Mouse (Mus musculus): ENCODE measurements around the gene Nf1. TPM values are rescaled to one million over a fixed set of nuclear protein-coding genes. Genes with fewer than 3 reads are reported as not detected.
A peak's percentile ranks its signal among the peaks of the same experiment; 100 is the strongest.

Gene Nf1
- total and polyA plus RNA-seq, 2 experiments from 2014 or later = 3.5 to 20.1 TPM

DNA sequence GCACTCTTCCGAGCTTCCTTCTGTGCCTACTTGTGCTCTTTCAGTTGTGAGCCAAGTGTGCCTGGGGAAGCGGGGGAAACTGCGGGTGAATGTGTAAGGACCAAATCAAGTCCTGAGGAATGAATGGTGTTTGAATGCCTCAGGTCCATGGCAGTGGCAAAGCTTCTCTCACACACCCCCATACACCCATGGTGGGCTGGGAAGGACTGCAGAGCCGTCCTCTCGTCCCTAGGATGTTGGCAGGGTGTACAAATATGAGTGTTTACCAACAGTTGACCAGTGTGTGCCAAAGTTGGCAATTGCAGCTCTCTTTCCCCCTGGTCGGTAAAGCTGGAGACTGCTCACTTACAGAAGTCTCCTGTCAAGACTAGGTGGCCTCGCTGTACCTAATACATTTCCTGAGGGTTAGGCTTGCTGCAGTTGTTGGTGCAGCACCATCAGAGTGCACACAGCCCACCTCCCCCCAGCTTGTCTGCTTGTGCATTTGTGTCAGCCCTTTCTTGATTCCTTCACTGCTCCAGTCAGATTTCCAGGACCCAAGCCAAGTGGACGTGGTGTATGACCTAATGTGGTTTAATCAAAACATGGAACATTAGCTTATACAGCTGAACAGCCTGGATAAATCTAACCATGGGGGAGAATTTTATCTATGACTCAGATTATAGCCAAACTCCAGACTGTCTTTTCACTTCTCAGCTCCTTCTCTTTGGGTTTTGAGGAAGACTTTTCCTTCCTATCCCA lies 194.6 kb downstream of the Nf1 start:
- peaks cover 32% of the 10 kb centered on the region for H3K36me3 ChIP-seq (replicated peaks; ENCODE audit: control insufficient read depth, insufficient read depth, low read length)
- H3K4me3 ChIP-seq (ENCODE audit: low read depth, low read length) = no peak overlapping the region
- no peak for TF ChIP-seq EP300 (IDR thresholded peaks at IDR 0.05; ENCODE audit: low read depth)
- no peak for TF ChIP-seq CTCF (IDR thresholded peaks at IDR 0.05; ENCODE audit: low read depth)
- DNase-seq (ENCODE audit: low spot score) (peak; percentile 78), ATAC-seq (ENCODE audit: insufficient read depth, low read depth) (peak; percentile 71)
- 64% methylated on average over 8 of the region's 8 CpGs for WGBS
- H3K4me2 ChIP-seq (ENCODE audit: low read depth, low read length) = no peak overlapping the region
- peak overlapping the region; percentile 38; the same call in 1 of the 2 replicates for H3K27ac ChIP-seq (ENCODE audit: low read depth)
- no peak overlapping the region for H3K9ac ChIP-seq (replicated peaks; ENCODE audit: low read depth, low read length)
- H3K4me1 ChIP-seq (ENCODE audit: control insufficient read depth, insufficient read depth) = peaks cover 13% of the 10 kb centered on the region
- no peaks in the 10 kb centered on the region for H3K9me3 ChIP-seq (replicated peaks; ENCODE audit: control insufficient read depth, low read length)
- no peaks in the 10 kb centered on the region for H3K27me3 ChIP-seq (ENCODE audit: control insufficient read depth, insufficient read depth, low read length)

DNA sequence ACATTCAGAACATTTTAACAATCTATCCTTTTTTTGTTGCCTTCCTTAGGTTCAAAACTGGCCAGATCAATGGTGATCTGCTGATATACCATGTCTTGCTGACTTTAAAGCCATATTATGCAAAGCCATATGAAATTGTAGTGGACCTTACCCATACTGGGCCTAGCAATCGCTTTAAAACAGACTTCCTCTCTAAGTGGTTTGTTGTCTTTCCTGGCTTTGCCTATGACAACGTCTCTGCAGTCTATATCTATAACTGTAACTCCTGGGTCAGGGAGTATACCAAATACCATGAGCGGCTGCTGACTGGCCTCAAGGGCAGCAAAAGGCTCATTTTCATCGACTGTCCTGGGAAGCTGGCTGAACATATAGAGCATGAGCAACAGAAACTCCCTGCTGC lies 196.1 kb downstream of the Nf1 start:
- 79% methylated on average over 4 of the region's 4 CpGs for WGBS
- no peak for TF ChIP-seq CTCF (IDR thresholded peaks at IDR 0.05; ENCODE audit: low read depth)
- no peak for TF ChIP-seq EP300 (IDR thresholded peaks at IDR 0.05; ENCODE audit: low read depth)
- no peak for DNase-seq (ENCODE audit: low spot score)
- Histone ChIP-seq H3K27ac (ENCODE audit: low read depth) (no peak overlapping the region), H3K4me1 (ENCODE audit: control insufficient read depth, insufficient read depth) (peaks cover 13% of the 10 kb centered on the region), H3K4me2 (ENCODE audit: low read depth, low read length) (no peak overlapping the region), H3K27me3 (ENCODE audit: control insufficient read depth, insufficient read depth, low read length) (no peaks in the 10 kb centered on the region), H3K9ac (replicated peaks; ENCODE audit: low read depth, low read length) (no peak overlapping the region), H3K4me3 (ENCODE audit: low read depth, low read length) (no peak overlapping the region), H3K36me3 (replicated peaks; ENCODE audit: control insufficient read depth, insufficient read depth, low read length) (peaks cover 38% of the 10 kb centered on the region), H3K9me3 (replicated peaks; ENCODE audit: control insufficient read depth, low read length) (no peaks in the 10 kb centered on the region)
- ATAC-seq (ENCODE audit: insufficient read depth, low read depth) = no peak

DNA sequence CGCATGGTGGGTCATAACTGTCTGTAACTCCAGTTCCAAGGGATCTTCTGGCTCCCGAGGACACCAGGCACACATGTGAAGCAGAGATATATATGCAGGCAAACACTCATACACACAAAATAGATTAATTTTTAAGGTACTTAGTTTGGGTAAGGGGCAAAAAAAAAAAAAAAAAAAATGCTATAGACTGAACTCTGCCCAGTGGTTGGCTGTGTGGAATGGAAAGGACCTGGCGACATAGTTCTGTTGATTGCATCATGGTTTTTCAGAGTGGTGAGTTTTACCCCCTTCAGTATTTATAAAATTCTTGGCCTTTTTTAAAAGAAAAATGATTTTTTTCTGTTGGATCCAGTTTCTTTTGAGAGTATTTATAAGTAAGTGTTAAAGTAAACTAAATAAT lies 196.8 kb downstream of the Nf1 start:
- ATAC-seq (ENCODE audit: insufficient read depth, low read depth) = no peak
- H3K9ac ChIP-seq (replicated peaks; ENCODE audit: low read depth, low read length) = no peak overlapping the region
- no peaks in the 10 kb centered on the region for H3K27me3 ChIP-seq (ENCODE audit: control insufficient read depth, insufficient read depth, low read length)
- peaks cover 36% of the 10 kb centered on the region for H3K36me3 ChIP-seq (replicated peaks; ENCODE audit: control insufficient read depth, insufficient read depth, low read length)
- no peaks in the 10 kb centered on the region for H3K9me3 ChIP-seq (replicated peaks; ENCODE audit: control insufficient read depth, low read length)
- H3K4me1 ChIP-seq (ENCODE audit: control insufficient read depth, insufficient read depth) = peaks cover 13% of the 10 kb centered on the region
- no peak overlapping the region for H3K4me2 ChIP-seq (ENCODE audit: low read depth, low read length)
- H3K4me3 ChIP-seq (ENCODE audit: low read depth, low read length) = no peak overlapping the region
- H3K27ac ChIP-seq (ENCODE audit: low read depth) = no peak overlapping the region
- TF ChIP-seq CTCF (IDR thresholded peaks at IDR 0.05; ENCODE audit: low read depth) (no peak), EP300 (IDR thresholded peaks at IDR 0.05; ENCODE audit: low read depth) (no peak)
- DNase-seq (ENCODE audit: low spot score) = no peak
- WGBS = 97% methylated on average over 3 of the region's 3 CpGs

DNA sequence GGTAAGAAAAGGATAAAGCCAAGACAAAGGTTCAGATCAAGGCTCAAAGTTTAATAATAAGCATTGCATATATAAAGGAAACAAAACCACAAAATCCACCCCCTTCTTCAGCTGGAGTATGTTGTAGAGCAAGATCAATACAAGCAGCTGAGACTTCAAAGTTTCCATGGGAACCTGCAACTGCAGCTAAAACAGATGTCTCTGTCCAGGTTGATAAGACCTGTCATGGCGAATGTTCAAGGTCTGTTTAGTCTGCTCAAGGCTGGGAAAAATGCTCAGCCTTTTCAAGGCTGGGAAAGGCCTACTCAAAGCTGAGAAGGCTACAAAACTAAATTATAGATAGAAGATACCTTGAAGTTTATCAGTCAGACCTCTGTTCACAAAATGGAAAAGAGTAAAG lies 213.1 kb downstream of the Nf1 start:
- ATAC-seq (ENCODE audit: insufficient read depth, low read depth) = no peak
- Histone ChIP-seq H3K36me3 (replicated peaks; ENCODE audit: control insufficient read depth, insufficient read depth, low read length) (peaks cover 74% of the 10 kb centered on the region), H3K9me3 (replicated peaks; ENCODE audit: control insufficient read depth, low read length) (no peaks in the 10 kb centered on the region), H3K27me3 (ENCODE audit: control insufficient read depth, insufficient read depth, low read length) (no peaks in the 10 kb centered on the region), H3K9ac (replicated peaks; ENCODE audit: low read depth, low read length) (no peak overlapping the region), H3K4me3 (ENCODE audit: low read depth, low read length) (no peak overlapping the region), H3K27ac (ENCODE audit: low read depth) (no peak overlapping the region), H3K4me2 (ENCODE audit: low read depth, low read length) (no peak overlapping the region), H3K4me1 (ENCODE audit: control insufficient read depth, insufficient read depth) (no peaks in the 10 kb centered on the region)
- no peak for TF ChIP-seq EP300 (IDR thresholded peaks at IDR 0.05; ENCODE audit: low read depth)
- TF ChIP-seq CTCF (IDR thresholded peaks at IDR 0.05; ENCODE audit: low read depth) = no peak
- DNase-seq (ENCODE audit: low spot score) = no peak
- WGBS = 55% methylated on average over 1 of the region's 1 CpGs

DNA sequence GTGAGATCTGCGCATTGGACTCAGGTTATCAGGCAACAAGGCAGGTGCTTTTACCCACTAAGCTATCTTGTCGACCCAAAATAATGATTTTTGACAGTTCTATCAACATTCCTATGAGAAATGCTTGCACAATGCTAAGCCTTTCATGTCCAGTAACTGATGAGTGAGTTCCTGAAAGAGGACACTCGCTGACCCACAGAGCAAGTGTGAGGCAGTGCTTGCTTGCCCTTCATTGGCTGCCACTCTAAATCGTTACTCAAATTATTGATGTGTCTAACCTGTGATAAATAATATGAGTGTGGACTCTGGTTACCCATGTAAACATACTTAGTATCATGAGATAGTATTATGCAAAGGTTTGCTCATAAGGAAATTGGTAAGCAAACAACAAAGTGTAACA lies 221.0 kb downstream of the Nf1 start:
- Histone ChIP-seq H3K27ac (ENCODE audit: low read depth) (no peak overlapping the region), H3K4me2 (ENCODE audit: low read depth, low read length) (no peak overlapping the region), H3K27me3 (ENCODE audit: control insufficient read depth, insufficient read depth, low read length) (no peaks in the 10 kb centered on the region), H3K4me1 (ENCODE audit: control insufficient read depth, insufficient read depth) (no peaks in the 10 kb centered on the region), H3K9ac (replicated peaks; ENCODE audit: low read depth, low read length) (no peak overlapping the region), H3K4me3 (ENCODE audit: low read depth, low read length) (no peak overlapping the region), H3K9me3 (replicated peaks; ENCODE audit: control insufficient read depth, low read length) (no peaks in the 10 kb centered on the region), H3K36me3 (replicated peaks; ENCODE audit: control insufficient read depth, insufficient read depth, low read length) (peaks cover 78% of the 10 kb centered on the region)
- TF ChIP-seq CTCF (IDR thresholded peaks at IDR 0.05; ENCODE audit: low read depth) (no peak), EP300 (IDR thresholded peaks at IDR 0.05; ENCODE audit: low read depth) (no peak)
- DNase-seq (ENCODE audit: low spot score) (no peak), ATAC-seq (ENCODE audit: insufficient read depth, low read depth) (no peak)
- 89% methylated on average over 4 of the region's 4 CpGs for WGBS

DNA sequence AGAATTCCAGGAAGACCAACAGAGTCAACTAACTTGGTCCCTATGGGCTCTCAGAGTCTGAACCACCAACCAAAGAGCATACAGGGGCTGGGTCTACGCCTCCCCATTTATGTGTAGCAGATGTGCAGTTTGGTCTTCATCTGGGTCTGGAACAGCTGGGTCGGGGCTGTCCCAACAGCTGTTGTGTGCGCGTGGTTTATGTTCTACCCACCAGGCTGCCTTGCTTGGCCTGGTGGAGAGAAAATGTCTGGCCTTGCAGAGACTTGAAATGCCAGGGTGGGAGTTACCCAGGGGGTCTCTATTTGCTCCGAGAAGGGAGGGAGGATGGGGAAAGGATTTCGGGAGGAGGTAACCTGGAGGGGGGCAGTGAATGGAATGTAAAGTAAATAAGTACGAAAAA lies 224.0 kb downstream of the Nf1 start:
- Histone ChIP-seq H3K27me3 (ENCODE audit: control insufficient read depth, insufficient read depth, low read length) (no peaks in the 10 kb centered on the region), H3K4me3 (ENCODE audit: low read depth, low read length) (no peak overlapping the region), H3K4me1 (ENCODE audit: control insufficient read depth, insufficient read depth) (no peaks in the 10 kb centered on the region), H3K36me3 (replicated peaks; ENCODE audit: control insufficient read depth, insufficient read depth, low read length) (peaks cover 80% of the 10 kb centered on the region), H3K9me3 (replicated peaks; ENCODE audit: control insufficient read depth, low read length) (no peaks in the 10 kb centered on the region), H3K9ac (replicated peaks; ENCODE audit: low read depth, low read length) (no peak overlapping the region), H3K4me2 (ENCODE audit: low read depth, low read length) (no peak overlapping the region), H3K27ac (ENCODE audit: low read depth) (no peak overlapping the region)
- 91% methylated on average over 7 of the region's 7 CpGs for WGBS
- ATAC-seq (ENCODE audit: insufficient read depth, low read depth) = no peak
- TF ChIP-seq CTCF (IDR thresholded peaks at IDR 0.05; ENCODE audit: low read depth) = no peak
- no peak for TF ChIP-seq EP300 (IDR thresholded peaks at IDR 0.05; ENCODE audit: low read depth)
- no peak for DNase-seq (ENCODE audit: low spot score)

Data from heart, postnatal 0 days (tissue).